Mouse (Mus musculus): ENCODE results near the gene Gab2.

DNA sequence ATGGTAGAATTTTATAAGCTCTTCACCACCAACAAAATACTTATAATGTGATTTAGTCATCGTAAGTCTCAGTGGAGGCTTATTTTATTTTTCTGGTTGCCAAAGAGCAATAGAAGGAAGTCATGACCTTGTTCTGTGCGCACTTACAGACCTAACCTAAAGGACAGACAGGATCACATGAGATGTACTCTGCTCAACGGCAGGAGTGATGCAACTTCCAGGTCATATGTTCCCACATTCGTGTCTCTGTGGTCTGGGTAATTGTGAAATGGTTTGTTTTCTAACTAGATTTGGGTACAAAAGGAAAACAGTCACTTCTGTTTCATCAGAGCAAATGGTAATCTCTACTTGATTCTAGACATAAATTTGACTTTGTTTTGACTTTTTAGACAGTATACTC, 129.7 kb downstream of the Gab2 start:
- TF ChIP-seq CTCF (IDR thresholded peaks at IDR 0.05; ENCODE audit: low read depth), result no peak
- TF ChIP-seq EP300 (IDR thresholded peaks at IDR 0.05; ENCODE audit: low read depth), result peak; percentile 92

Measured in liver, postnatal 0 days (tissue).